Mouse (Mus musculus) heart, embryonic 11.5 days (tissue): ENCODE measurements around the gene Afap1. TPM values are rescaled to one million over a fixed set of nuclear protein-coding genes. Genes with fewer than 3 reads are reported as not detected.

Experiments
- ATAC-seq: fragments of 200-750 bp; cut with Nextera tagmentation; replicated peaks from 2 replicates; pipeline ENCODE4 v1.8.0; 2017; ENCODE audit warnings: moderate library complexity; ENCODE audit not compliant: insufficient number of reproducible peaks, low FRiP score, low TSS enrichment
- H3K27ac ChIP-seq: fragments of 300-500 bp; sonication (generic); 2 replicates; pipeline ENCODE4 v1.5.1; 2014; ENCODE audit warnings: mild to moderate bottlenecking, low read depth, low read length
- H3K27me3 ChIP-seq: fragments of 300-500 bp; sonication (generic); 2 replicates; pipeline ENCODE4 v1.6.1; 2014; ENCODE audit warnings: mild to moderate bottlenecking, low read length, mixed read lengths; ENCODE audit not compliant: control insufficient read depth, insufficient read depth
- H3K36me3 ChIP-seq: fragments of 300-500 bp; sonication (generic); 2 replicates; pipeline ENCODE4 v1.6.1; 2014; ENCODE audit warnings: mild to moderate bottlenecking, low read length, moderate library complexity, mixed read lengths; ENCODE audit not compliant: control insufficient read depth, insufficient read depth
- H3K4me1 ChIP-seq: fragments of 300-500 bp; sonication (generic); 2 replicates; pipeline ENCODE4 v1.6.1; 2014; ENCODE audit warnings: low read length; ENCODE audit not compliant: control insufficient read depth, insufficient read depth
- H3K4me2 ChIP-seq: fragments of 300-500 bp; sonication (generic); 2 replicates; pipeline ENCODE4 v1.6.1; 2014; ENCODE audit warnings: mild to moderate bottlenecking, moderate library complexity
- H3K4me3 ChIP-seq: fragments of 300-500 bp; sonication (generic); 2 replicates; pipeline ENCODE4 v1.5.1; 2014; ENCODE audit warnings: low read depth, low read length
- H3K9ac ChIP-seq: fragments of 300-500 bp; sonication (generic); 2 replicates; pipeline ENCODE4 v1.6.1; 2014; ENCODE audit warnings: mild to moderate bottlenecking, low read depth, low read length, moderate library complexity
- H3K9me3 ChIP-seq: fragments of 300-500 bp; sonication (generic); replicated peaks from 2 replicates; pipeline ENCODE4 v1.6.1; 2016; ENCODE audit warnings: low read length; ENCODE audit not compliant: control insufficient read depth
- WGBS: fragments of 180-500 bp; shearing (Covaris S2); extraction: QIAGEN DNeasy Blood & Tissue Kit; methylation state at CpG from one replicate; pipeline ENCODE4 v1.1.7; 2014; ENCODE audit not compliant: insufficient replicate concordance; 5-methylcytosine and 5-hydroxymethylcytosine counted together
- polyA plus RNA-seq: library from polyadenylated mRNA; unstranded; fragments of >200 nt; fragmentation: Nextera tagmentation; extraction: Ambion mirVana; gene quantifications from 2 replicates; pipeline ENCODE4 v1.2.1, GENCODE M21; 2014

Afap1 gene
- polyA plus RNA-seq, 1 experiment from 2014 or later = 19.9 TPM

DNA sequence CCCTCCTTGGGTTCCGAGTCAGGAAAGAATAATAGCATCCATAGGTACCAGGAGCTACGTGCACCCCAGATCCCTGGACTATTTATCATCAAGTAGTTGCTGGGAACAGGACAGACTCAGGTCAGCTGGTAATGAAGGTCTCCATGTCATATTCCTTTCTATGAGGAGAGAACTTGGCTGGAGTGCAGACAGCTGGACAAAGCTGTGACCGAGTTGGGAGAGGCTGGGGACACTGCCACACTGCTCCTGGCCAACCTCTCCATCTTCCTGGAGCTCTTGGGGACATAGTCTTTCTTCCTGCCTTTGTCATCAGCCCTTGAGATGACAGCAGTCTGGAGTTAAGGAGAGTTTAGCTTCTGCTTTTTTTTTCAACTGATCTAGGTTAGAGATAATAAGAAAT is 76.7 kb downstream of the Afap1 start:
- Histone ChIP-seq H3K27me3 (no peaks in the 10 kb centered on the region), H3K36me3 (peaks cover 28% of the 10 kb centered on the region; the same call in 1 of the 2 replicates), H3K9me3 (no peaks in the 10 kb centered on the region), H3K4me3 (no peak overlapping the region), H3K9ac (no peak overlapping the region), H3K4me2 (no peak overlapping the region), H3K4me1 (peaks cover 21% of the 10 kb centered on the region), H3K27ac (no peak overlapping the region)
- 82% methylated on average over 3 of the region's 3 CpGs for WGBS
- ATAC-seq = no peak

DNA sequence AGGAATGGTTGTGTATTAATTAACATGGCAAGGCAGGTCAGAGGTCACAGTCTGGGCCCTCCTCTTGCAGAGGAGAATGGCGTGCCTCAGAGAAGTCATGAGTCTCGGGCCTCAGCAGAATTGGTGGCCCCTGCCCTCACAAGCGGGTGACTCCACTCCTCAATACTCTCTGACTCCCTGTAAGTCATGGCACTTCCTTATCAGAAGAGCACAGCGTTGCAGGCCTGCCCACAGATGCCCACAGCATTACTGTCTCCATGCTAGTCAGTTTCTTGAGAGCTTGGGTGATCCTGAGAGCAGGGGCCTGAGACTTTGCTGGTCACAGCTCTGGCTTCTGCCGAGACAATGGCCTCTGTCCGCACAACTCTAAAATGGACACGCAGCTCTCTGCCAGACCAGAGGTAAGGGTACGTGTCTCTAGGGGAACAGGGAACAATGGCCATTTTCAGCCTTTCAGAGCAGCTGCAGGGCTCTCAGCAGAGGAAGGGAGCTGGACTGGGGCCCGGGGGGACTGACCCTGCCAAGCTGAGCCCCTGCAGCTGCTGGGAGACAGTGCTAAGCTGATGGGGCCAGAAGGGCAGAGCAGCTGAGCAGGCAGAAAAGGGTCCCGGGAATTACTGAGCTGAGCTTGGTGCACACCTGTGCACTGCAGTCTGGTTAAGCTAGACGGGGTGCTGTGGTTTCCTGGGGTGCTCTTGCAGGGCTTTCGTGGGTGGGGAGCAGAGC is 77.4 kb downstream of the Afap1 start:
- Histone ChIP-seq H3K27me3 (no peaks in the 10 kb centered on the region), H3K4me2 (no peak overlapping the region), H3K4me3 (no peak overlapping the region), H3K9me3 (no peaks in the 10 kb centered on the region), H3K4me1 (peaks cover 21% of the 10 kb centered on the region), H3K27ac (no peak overlapping the region), H3K9ac (no peak overlapping the region), H3K36me3 (peaks cover 22% of the 10 kb centered on the region; the same call in 1 of the 2 replicates)
- no peak for ATAC-seq
- 63% methylated on average over 12 of the region's 12 CpGs for WGBS

DNA sequence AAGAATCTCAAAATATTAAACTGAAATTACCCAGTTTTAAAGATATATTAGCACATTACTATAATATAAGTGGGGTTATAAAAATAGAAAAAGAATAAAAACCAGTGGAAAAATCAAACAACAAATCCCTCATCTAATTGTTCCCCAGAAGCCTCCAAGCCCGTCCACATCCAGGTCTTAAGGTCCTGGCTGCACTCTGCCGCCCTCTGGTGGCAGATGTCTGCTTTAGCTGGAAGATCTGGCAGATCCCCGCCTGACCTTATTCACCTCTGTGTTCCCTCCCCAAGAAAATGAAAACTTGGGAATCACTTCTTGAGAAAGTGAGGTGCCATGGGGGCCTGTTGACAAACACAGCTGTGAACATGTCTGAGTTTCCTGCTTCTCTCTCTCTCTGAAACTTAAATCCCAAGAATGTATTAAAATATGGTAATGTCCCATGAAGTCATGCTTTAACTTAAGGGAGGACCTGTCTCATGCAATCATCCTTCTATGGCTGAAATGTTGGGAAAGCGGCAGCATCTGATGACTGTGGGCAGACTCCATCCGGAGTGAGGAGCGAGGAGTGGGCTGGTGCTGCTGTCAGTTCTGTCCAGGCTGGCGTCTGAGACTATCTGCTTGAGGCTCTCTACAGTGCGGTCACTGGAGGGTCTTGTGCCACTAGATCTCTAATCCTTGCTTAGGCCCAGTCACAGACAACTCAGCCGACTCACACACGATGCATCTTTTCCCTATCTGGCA is 78.9 kb downstream of the Afap1 start:
- no peak overlapping the region for H3K4me3 ChIP-seq
- H3K36me3 ChIP-seq = peaks cover 25% of the 10 kb centered on the region
- H3K27ac ChIP-seq = no peak overlapping the region
- H3K9ac ChIP-seq = no peak overlapping the region
- H3K4me2 ChIP-seq = no peak overlapping the region
- H3K9me3 ChIP-seq = no peaks in the 10 kb centered on the region
- no peak; the same call in 1 of the 2 replicates for ATAC-seq
- peaks cover 21% of the 10 kb centered on the region for H3K4me1 ChIP-seq
- H3K27me3 ChIP-seq = no peaks in the 10 kb centered on the region
- WGBS = 54% methylated on average over 10 of the region's 10 CpGs

DNA sequence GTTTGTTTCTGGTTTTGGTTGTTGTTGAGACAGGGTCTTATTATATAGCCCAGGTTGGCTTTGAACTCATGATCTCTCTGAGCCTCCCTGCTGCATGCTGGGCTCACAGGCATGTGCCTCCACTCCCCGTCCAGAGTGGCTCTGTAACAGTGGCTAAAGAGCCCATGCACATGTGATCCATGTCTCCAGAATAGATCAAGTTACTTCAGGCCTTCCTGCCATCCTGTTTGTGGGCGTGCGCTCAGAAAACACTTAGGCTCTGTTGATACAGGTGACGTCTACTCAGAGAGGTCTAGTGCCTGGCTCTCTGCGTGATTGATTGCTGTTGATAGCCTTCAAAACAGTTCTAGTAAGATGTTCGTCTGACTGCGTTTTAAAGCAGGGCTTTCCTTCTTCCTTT is 79.6 kb downstream of the Afap1 start:
- peaks cover 28% of the 10 kb centered on the region for H3K36me3 ChIP-seq
- ATAC-seq = no peak
- WGBS = 49% methylated on average over 7 of the region's 7 CpGs
- no peaks in the 10 kb centered on the region for H3K27me3 ChIP-seq
- H3K4me3 ChIP-seq = no peak overlapping the region
- no peaks in the 10 kb centered on the region for H3K9me3 ChIP-seq
- H3K9ac ChIP-seq = no peak overlapping the region
- H3K4me1 ChIP-seq = peaks cover 21% of the 10 kb centered on the region
- no peak overlapping the region for H3K4me2 ChIP-seq
- H3K27ac ChIP-seq = 0 out of 2 replicates have a peak overlapping the region, but pooled peaks have one; percentile 12

DNA sequence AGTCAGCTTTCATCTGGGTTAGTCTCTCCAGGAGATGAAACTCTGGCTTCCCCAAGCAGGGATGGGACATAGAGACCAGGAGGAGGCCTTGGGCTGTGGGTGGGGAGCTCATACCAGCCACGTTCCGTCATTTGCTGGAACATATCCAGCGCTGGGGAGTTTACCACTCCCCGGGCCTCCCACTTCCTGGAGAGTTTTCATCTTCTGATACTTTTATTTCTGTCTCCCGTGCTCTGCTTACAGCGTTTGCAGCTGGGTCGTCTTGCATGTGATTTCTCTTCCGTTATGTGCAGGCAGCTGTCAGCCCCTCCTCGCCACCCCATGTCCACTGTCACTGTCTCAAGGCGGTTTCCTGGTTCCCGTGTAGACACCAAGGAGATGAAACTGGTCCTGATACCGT is 80.7 kb downstream of the Afap1 start:
- Histone ChIP-seq H3K9ac (no peak overlapping the region; the same call in 1 of the 2 replicates), H3K36me3 (peaks cover 30% of the 10 kb centered on the region), H3K4me2 (peak overlapping the region; percentile 15; the same call in 1 of the 2 replicates), H3K27ac (peak overlapping the region; percentile 25; the same call in 1 of the 2 replicates), H3K27me3 (no peaks in the 10 kb centered on the region), H3K4me1 (peaks cover 21% of the 10 kb centered on the region), H3K4me3 (no peak overlapping the region), H3K9me3 (no peaks in the 10 kb centered on the region)
- WGBS = 48% methylated on average over 12 of the region's 12 CpGs
- ATAC-seq = no peak

DNA sequence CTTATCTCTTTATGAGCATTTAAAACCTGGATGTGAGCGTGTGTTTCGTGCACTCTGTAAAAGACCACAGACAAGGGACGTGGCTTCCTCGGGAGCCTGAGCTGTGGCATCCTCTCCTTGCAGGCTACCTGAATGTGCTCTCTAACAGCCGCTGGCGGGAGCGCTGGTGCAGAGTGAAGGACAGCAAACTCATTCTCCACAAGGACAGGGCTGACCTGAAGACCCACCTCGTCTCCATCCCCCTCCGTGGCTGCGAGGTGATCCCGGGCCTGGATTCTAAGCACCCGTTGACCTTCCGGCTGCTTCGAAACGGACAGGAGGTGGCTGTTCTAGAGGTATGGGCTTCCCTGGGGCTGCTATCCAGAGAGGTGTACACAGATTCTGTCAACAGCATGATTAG is 81.1 kb downstream of the Afap1 start:
- Histone ChIP-seq H3K4me3 (no peak overlapping the region), H3K27me3 (no peaks in the 10 kb centered on the region), H3K4me2 (peak overlapping the region; percentile 15; the same call in 1 of the 2 replicates), H3K9ac (no peak overlapping the region; the same call in 1 of the 2 replicates), H3K36me3 (peaks cover 32% of the 10 kb centered on the region), H3K4me1 (peaks cover 21% of the 10 kb centered on the region), H3K27ac (peak overlapping the region; percentile 25; the same call in 1 of the 2 replicates), H3K9me3 (no peaks in the 10 kb centered on the region)
- no peak for ATAC-seq
- 64% methylated on average over 15 of the region's 15 CpGs for WGBS

DNA sequence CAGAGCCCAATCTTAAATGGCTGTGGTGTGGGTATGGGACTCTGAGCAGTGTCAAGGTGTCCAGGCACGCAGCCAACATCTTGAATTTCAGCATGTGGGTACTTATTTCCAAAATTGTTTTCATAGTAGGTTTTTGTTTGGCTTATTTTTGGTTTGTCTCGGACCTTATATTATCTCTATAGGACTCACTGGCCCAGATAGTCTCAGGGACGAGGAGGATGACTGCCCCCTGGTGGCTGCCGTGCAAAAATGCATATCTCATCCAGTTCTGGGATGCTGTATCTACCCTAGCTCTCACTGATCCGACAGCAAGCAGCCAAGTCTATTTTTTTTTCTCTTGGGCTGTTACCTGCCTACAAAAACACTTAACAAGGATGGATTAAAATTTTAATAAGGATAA is 82.6 kb downstream of the Afap1 start:
- WGBS = 12% methylated on average over 5 of the region's 5 CpGs
- Histone ChIP-seq H3K9me3 (no peaks in the 10 kb centered on the region), H3K4me3 (no peak overlapping the region), H3K9ac (no peak overlapping the region), H3K27me3 (no peaks in the 10 kb centered on the region), H3K36me3 (peaks cover 26% of the 10 kb centered on the region), H3K27ac (no peak overlapping the region), H3K4me1 (peaks cover 19% of the 10 kb centered on the region), H3K4me2 (no peak overlapping the region)
- no peak; the same call in 1 of the 2 replicates for ATAC-seq

DNA sequence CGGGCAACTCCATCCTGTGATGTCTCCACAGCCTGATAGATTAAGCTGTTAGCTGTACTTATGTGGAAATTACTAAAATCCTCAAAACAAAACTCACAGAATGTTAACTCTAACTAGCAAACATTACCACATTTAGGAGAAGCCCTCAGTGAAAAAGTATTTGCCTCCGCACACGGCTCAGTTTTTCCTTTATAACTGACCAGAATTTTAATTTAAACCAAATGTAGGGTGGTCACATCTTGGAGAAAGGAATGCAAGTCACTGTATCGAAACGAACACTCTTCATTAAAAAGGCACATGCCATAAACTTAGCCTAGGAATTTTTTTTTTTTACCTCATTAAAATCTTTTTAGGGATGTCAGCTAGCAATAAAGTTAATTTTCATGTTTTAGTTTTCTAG is 87.4 kb downstream of the Afap1 start:
- Histone ChIP-seq H3K9ac (no peak overlapping the region), H3K4me3 (no peak overlapping the region), H3K27ac (no peak overlapping the region), H3K4me2 (no peak overlapping the region), H3K9me3 (no peaks in the 10 kb centered on the region), H3K36me3 (peaks cover 33% of the 10 kb centered on the region), H3K27me3 (no peaks in the 10 kb centered on the region), H3K4me1 (peaks cover 6% of the 10 kb centered on the region)
- WGBS = 88% methylated on average over 5 of the region's 5 CpGs
- no peak for ATAC-seq
